Mouse (Mus musculus) layer of hippocampus, postnatal 10 days (tissue): ENCODE measurements around the gene Zfp704. TPM values are rescaled to one million over a fixed set of nuclear protein-coding genes. Genes with fewer than 3 reads are reported as not detected.
A peak's percentile ranks its signal among the peaks of the same experiment; 100 is the strongest.
"Not testable (repeated sequence)": the region's sequence is repeated elsewhere in the genome, so short reads cannot be mapped to it uniquely, and the experiment has no call there.

Experiments
- DNase-seq, 2 experiments: peaks; one replicate each; pipeline ENCODE4 v3.0.0; 2021; ENCODE audit warnings: low spot score in 2 of 2
- total RNA-seq, 2 experiments: library from RNA; stranded (reverse); gene quantifications; 2 replicates each; pipeline ENCODE4 v1.2.3; 2021

Zfp704 gene
- total RNA-seq, 2 experiments from 2014 or later: 48.3 to 48.8 TPM

DNA sequence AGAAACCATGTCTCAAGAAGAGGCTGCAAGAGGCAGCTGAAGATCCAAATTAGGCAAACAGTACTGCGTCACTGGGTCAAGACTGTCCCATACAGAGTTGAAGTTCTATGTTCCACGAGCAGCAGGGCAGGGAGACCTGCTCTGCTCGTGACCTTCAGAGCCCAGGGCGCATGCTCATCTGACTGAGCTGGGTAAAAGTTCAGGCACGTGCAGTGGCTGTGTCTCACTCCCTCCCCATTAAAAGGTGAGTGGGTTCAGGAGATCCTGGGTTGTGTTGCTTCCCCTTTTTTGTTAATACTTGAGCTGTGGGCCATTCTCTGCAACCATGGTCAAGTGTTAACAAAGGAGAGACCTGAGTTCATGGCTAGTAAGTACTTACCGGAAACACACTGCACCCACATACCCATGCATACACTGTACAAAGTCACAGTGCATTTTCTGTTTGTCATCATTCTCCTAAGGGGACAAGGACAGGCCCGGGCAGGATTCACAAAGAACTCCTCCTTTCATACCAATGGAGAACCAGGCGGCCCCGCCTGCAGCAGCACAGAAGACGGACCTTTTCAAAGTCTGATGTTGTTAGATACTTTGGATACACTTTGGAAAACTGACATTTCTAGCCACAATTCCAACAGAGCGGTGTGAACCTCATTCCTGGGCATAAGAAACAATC lies 10.0 kb downstream of the Zfp704 start:
- no peak for DNase-seq

DNA sequence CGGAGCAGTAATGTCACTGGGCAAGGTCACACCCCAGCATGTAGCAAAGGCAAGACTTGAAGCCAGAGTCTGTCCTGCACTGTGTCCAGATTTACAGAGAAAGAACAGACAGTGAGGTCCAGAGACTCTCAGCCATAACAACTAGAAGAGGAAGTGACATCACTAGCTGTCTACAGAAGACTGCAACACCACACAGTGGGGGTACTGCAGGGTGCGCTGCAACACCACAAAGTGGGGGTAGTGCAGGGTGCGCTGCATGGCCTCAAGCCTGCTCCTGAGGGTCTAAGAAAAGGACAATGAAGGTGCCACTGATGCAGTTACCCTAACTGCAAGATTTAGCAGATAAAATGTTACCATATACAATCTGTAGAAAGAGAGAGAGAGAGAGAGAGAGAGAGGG lies 11.8 kb downstream of the Zfp704 start:
- DNase-seq: no peak

DNA sequence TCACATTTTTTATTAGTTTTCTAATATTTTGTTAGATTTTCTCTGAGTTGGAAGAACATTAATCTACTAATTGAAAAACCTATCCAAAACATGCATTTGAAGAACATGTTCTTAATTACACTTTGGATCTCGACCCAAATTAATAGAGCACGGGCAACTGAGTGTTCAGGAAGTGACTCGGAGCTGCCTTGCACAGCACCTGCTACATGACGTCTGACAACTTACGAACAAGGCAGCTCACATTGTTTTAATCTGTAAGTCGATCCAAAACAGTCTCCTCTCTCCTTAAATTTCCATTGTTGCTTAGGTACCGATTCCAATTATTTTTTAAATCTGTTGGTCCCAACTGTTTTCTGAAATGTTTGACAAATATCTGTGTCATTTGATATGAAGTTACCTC lies 15.4 kb downstream of the Zfp704 start:
- no peak for DNase-seq

DNA sequence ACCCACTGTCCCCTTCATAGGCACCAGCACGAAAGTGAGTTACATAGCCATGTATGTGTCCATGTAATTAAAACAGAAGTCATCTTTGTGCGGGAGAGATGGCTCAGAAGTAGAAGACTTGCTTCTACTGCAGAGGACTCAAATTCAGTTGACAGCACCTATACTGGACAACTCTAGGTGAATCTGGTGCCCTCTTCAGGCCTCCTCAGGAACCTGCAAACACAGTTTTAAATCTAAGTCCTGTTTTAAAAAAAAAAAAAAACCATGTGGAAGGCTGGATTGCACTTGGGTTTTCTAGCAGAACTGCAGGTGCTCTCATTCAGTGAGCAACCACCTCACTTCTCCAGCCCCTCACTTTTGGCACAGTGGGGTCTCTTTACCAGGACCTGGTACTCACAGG lies 16.1 kb downstream of the Zfp704 start:
- DNase-seq: peak; percentile 27 to 48

DNA sequence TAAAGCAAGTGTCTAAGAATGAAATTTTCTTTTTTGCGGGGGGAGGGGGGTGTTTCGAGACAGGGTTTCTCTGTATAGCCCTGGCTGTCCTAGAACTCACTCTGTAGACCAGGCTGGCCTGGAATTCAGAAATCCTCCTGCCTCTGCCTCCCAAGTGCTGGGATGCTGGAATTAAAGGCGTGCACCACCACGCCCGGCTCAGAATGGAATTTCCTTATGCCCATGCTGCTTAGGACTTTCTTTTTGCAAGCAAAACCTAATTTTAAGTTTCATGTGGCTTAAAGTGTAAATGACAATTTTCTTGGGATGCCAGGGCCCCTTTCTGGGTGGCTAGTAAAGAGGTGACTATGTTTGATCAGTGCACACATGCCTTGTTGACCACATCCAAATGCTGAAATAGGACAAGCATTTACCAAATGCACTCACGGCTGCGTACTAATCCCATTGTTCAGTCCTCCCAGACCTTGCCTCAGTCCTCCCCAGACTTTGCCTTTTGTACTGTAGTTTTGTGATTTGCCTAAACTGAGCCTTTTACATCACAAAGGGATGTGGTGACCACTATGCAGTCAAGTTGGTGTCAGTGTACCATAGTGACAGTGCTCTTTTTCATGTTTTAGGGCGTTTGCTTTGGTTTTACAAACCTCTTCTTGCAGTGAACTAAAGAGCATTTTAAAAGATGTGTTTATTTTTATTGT lies 18.3 kb downstream of the Zfp704 start:
- DNase-seq: no peak

DNA sequence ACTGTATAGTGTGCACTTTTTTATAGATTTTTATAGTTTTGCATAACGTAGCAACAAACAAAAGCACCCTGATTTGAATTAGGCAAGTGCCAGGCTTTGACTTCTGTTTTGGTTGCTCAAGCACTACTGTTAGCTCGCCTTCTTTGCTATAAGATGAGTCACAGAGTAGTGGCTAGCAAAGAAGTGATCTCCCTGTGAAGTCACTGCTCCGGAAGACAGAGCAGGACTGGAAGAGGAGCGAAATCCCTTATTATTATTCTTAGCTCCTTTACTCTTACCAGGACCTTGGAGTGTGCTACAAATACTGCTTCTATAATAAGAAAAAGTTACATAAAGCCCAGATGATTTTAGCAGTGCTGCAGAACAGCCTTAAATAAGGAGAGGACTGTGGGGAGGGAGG lies 21.2 kb downstream of the Zfp704 start:
- DNase-seq: no peak

DNA sequence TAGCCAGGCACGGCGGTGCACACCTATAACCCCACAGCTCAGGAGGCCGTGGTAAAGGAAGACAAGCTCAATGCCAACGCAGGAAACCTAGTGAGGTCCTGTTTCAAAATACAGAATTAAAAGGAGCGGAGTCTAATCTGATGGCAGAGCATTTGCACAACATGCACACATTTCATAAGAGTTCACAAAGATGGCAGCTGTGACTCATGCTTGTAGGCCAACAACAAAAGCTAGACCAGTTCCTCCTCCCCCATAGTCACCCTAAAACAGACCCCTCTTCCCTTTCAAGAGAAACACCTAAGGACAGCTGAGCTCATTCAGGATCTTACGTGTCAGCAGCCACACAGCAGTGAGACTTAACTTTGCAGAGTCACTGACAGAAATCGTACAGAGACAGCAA lies 22.6 kb downstream of the Zfp704 start:
- DNase-seq: no peak

DNA sequence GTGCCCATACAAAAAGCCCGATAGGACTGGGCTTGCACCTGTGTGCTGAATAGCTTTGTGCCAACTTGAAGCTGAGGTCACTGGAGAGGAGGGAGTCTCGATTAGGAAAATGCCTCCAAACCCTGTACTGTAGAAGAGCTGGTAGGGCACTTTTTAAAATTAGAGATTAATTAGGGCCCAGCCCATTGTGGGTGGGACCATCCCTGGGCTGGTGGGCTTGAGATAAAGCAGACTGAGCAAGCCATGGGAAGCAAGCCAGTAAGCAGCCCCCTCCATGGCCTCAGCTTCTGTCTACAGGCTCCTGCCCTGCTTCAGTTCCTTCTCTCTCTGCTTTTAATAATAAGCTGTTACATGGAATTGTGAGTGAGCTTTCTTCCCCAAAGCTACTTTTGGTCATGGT lies 26.4 kb downstream of the Zfp704 start:
- DNase-seq: no peak

DNA sequence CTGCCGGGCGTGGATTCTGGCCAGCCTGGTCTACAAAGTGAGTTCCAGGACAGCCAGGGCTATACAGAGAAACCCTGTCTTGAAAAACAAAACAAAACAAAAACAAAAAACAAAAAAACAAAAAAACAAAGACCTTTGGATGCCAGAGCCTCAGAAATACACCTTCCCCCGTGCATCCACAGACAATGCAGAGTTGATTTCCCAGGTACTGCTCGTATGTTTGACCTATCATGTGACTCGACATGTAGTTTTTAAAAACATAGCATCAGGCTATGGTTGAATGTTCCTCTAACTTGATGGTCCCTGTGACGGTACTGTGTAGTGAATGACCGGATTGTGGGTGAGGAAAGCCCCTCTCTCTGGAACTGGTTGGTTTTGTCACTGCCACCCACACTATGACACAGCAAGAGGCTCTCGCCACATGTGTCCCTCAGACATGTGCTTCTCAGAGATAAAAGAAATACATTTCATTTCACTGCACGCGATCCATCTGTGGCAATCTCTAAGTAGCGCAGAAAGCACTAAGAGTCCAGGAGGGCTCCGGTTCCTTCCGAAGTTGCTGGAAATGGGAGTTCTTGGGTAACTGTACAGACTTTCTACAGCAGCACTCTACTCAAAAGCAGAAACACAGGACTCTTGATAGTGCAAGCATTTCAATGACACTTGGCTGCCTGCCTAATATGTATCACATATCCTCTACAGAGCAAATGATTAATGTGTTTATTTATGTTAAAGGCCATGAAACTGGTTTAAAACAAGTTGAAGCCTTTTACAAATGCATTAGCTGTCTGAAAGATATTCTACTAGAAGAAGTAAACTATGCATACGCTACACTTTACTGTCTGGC lies 28.7 kb downstream of the Zfp704 start:
- no peak for DNase-seq

DNA sequence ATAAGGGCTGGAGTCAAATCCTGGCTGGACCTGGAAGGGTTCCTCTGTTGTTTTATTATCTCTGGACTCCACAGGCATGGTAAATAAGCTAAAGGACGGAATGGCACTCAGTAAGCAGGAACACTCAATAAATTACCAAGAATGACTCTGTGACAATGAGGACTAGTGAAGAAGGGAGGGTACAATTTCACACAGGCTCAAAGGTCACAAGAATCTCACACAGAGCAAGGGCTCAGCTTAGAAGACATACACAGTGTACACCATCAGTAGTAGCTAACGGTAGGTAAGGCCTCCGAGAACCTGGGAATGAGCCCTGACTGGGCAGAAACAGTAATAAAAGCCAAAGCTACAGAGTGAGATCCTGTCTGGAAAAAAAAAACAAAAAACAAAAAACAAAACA lies 29.8 kb downstream of the Zfp704 start:
- no peak for DNase-seq

DNA sequence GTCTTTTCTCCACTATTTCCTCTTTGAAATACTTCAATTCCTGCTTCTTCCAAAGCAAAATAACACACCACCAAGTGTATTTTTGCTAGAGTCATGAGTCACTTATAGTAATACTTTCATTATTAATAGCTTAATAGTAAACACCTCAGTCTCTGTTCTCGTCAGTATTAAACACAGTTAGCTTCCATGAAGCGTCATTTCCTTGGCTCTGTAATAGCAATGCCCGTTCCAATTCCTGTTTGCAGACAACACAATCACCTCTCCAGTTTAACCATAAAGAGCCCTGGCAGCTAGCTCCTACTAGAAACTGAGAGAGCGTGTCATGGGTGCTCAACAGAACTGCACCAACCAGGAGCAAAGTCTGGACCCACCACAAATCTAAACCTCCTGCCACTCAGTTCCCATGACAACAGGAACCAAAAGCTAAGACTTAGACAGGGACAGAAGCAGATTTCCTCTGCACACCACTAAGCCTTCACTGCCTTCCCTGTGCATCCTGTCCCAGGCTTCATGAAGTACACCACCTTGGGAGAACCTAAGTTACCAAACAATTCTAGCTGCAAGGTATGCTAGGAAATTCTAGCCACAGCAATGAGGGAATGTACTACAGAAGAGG lies 30.7 kb downstream of the Zfp704 start:
- no peak for DNase-seq

DNA sequence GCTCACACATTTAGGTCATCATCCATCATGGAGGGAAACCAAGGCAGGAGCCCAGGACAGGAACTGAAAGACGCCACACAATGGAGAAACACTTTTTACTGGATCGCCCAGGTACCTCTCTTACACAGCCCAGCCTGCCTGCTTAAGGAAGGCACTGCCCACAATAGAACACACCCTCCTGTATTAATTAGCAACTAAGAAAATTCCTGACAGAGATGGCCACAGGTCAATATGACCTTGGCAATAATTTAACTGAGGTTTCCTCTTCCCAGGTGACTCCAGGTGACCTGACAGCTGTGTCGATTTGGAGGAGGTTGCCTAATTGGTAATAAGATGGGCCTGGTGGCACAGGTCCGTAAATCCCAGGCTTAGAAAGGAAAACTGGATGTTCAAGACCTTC lies 33.0 kb downstream of the Zfp704 start:
- no peak for DNase-seq

DNA sequence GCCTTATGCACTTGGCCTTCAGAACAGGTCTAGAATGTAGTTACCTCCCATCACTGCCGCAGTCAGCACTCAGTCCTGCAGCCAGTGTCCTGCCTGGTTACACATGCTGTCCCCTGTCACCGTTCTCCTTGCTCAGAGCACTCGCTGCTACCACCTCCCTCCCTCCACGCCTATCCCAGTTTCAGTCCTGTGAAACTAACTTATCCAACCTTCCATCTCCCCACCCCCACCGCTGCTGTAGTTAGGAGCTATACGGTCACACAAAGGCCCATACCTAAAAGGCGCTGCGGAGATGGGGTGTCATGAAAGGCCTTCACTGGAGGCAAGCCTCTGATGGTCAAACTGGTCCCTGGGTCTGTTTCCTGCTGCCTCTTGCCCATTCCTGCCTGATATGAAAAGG lies 35.6 kb downstream of the Zfp704 start:
- no peak for DNase-seq

DNA sequence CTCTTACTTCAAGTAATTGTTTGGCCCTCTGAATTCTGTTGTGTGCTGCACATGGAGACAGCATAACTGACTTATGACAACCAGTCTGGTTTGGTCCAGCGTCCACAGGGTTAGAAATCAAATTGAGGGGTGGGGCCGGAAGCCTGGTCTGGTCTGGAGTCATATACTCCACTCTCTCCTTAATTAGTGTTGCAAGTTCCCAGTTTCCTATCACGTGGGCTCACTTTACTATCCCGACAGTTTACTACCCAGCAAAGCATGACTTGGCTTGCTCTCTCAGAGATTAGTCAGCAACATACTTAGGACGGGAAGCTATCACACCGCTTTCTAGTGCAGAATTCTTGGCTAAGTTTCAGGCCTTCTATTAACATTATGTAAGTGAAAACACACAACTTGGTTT lies 36.3 kb downstream of the Zfp704 start:
- DNase-seq: no peak

DNA sequence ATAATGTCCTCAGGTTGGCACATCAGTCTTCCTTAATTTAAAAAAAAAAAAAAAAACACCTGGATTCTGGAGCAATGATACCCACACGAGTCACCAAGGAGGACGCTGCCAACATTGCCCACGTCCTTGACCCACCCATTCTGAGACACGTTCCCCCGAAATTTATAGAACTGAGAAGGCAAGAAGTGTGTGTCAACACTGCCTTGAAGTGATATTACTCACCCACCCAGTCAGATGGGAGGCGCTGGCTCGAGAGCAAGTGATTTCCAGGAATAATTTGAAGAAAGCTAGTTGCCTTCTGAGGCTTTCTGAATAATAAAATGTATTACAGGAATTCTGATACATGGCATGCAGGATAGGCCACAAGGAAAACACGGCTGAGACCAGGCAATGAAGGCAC lies 37.6 kb downstream of the Zfp704 start:
- no peak for DNase-seq

DNA sequence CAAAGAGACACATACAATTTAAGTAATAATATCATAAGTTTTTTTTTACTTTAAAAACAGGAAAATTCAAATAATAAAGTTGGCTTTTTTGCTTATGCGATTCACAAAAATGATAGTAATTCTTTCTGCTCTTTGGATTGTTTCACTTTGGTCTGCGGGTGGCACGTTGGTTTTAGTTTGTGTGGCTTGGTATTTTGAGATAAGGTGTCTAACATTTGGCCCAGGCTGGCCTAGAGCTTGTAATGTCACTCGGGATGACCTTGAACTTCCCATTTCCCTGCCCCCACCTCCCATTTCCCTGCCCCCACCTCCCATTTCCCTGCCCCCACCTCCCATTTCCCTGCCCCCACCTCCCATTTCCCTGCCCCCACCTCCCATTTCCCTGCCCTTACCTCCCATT lies 39.1 kb downstream of the Zfp704 start:
- no peak for DNase-seq

DNA sequence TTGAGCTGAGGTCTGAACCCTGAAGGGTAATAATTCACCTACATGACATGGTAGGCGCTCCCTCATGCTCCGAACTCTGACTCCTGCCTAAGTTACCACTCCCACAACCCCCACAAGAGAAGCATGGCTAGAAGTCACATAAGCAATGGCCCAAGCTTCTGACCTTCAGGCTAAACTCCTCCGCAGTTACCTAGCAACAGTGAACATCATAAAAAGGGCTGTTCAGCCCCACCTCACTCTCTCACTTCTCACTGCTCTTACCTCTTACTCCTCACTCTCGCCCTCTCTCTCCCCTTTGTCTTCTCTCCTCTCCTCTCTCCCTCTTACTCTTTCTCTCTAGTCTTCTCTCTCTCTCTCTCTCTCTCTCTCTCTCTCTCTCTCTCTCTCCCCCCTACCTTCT lies 40.2 kb downstream of the Zfp704 start:
- not testable (repeated sequence) for DNase-seq

DNA sequence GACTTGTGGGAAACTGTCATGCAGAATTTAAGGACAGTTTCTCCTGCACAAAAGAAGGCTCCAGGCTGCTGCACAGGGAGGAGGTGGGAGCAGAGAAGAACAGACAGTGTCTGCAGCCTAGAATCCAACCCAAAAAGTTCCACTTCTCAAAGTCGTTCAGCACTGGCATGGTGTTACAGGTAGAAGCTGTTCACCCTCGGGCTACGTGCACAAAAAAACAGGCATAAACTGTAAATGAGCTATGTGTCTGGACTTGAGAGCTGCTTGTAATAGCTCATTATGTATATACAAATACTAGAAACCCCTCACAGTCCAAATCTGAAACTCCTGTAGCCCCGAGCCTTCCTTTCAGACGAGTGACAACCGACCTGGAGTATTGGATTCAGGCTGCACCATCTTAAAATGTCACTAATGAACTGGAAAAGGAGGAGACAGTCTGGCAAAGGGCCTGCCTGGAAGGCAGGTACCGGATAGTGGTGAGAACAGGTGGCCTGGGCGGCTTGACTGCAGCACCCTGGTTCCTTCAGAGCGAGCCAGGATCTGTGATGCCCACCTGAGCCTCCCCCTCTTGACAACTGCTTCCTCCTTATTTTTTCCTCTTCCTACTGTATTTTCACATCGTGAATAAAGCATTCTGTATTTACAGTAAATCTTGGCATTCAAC lies 41.2 kb downstream of the Zfp704 start:
- DNase-seq: no peak

DNA sequence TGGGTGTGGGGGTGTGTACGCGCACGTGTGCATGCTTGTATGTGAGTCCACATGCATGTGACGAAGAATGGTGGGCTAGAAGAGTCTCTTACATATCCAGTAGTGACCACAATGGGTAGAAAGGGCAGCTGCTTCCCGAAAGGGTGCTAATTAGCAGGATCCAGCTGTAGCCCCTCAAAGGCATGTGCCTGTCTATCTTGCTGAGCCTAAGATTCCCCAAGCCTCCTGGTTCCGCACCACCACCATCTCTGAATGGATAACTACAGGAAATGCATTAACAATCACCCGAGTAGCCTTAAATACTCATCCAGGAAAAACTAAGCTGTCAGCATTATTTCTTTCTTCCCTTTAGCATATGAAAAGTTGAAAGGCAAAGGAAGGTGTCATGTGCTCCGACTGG lies 41.9 kb downstream of the Zfp704 start:
- DNase-seq: no peak

DNA sequence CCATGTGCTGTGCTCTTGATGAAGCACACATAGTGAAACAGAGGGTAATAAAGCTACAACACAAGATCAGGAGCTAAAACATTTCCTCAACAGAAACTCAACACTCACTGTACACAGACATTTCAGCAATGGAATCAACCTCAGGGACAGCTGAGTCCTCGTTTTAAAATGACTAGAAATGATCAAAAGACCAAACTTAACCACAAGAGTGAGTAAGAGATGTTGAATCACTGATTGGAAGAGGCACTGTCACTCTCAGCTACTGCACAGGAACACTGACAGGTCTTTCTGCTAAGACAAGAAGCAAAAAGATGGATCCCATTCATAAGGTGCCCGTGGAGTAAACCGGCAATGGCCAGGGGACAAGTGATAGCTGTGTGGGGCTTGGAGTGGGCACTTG lies 43.1 kb downstream of the Zfp704 start:
- no peak for DNase-seq

DNA sequence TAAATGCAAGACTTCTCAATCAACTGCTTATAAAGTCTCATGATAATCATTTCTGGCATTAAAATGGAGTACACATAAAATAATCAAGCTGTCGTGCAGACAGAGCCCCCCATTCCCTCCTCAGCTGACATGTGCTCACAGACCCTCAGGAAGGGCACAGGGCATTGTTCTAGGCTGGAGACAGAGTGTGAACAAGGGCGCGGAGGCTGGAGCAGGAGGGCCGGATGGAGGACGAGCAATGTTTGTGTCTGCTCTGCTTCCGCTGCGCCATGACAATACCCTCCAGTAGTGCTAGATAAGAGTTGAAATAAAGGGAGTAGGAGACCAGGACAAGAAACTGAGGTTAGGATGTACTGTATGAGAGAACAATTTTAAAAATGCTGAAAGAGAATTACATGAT lies 46.3 kb downstream of the Zfp704 start:
- DNase-seq: no peak
